Mouse (Mus musculus) splenic B cell, adult 2 months (primary cell): Measurements from ENCODE around the gene Rgp1.

Source experiments
- DNase-seq: peaks from one replicate; pipeline ENCODE4 v3.0.0-alpha.2; 2011; ENCODE audit warnings: low read depth, low spot score
- H3K27me3 ChIP-seq: 2 replicates; pipeline ENCODE4 v1.6.1; 2012; ENCODE audit warnings: mild to moderate bottlenecking, low read length, moderate library complexity, mixed read lengths; ENCODE audit not compliant: control insufficient read depth, poor library complexity, insufficient read depth, severe bottlenecking
- H3K36me3 ChIP-seq: 2 replicates; pipeline ENCODE4 v1.6.1; 2012; ENCODE audit warnings: mild to moderate bottlenecking, low read length, moderate library complexity, mixed read lengths; ENCODE audit not compliant: control insufficient read depth, poor library complexity, insufficient read depth, severe bottlenecking

The Rgp1 gene

GRCm38 (mm10) chr4:43631956-43632920, 53.7 kb downstream of the Rgp1 start:
- Histone ChIP-seq H3K36me3 (no peaks in the 10 kb centered on the region), H3K27me3 (no peaks in the 10 kb centered on the region)
- no peak for DNase-seq

DNA sequence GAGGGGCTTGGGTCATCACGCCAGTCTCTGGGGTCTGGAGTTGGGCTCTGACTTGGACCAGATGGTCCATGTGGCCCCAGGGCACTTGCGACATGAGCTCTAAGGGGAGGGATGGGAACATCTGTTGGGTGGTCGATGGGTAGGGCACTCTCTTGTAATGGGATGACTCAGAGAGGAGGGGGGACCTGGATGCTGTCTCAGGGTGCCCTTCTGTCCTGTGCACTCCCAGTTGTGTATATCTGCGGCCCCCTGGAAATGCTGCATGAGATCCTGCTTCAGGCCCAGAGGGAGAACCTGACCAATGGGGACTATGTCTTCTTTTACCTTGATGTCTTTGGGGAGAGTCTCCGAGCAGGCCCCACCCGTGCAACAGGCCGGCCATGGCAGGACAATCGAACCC, 54.8 kb downstream of the Rgp1 start:
- no peaks in the 10 kb centered on the region for H3K27me3 ChIP-seq
- no peaks in the 10 kb centered on the region for H3K36me3 ChIP-seq
- no peak for DNase-seq

GRCm38 (mm10) chr4:43633736-43634135, 55.2 kb downstream of the Rgp1 start:
- no peaks in the 10 kb centered on the region for H3K27me3 ChIP-seq
- H3K36me3 ChIP-seq = no peaks in the 10 kb centered on the region
- no peak for DNase-seq

- DNase-seq = no peak
- Histone ChIP-seq H3K36me3 (no peaks in the 10 kb centered on the region), H3K27me3 (no peaks in the 10 kb centered on the region)
Measured at GRCm38 (mm10) chr4:43634621-43635374, 56.3 kb downstream of the Rgp1 start.

DNA sequence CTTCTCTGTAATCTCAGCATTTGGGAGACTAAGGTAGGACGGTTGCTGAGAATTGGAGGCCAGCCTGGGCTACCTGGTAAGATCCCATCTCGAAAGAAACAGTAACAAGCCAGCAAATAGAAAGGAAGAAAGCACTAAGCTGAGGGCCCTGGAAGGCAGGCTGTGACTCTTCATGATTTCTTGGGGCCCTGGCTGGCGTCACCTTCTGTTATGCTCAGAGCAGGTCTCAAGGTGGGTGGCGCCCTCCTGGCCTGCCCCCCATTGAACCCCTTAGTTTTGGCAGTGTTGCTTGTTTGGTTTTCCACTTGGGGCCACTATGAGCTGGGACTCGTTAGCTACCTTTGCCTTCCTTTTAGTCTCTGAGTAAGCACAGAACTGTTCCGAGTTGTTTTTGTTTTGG, 58.2 kb downstream of the Rgp1 start:
- Histone ChIP-seq H3K36me3 (no peaks in the 10 kb centered on the region), H3K27me3 (no peaks in the 10 kb centered on the region)
- no peak for DNase-seq
